ENCODE assay signal across 8 mouse cellular contexts in genomic region chr11:116021328-116022220, GRCm38 (mm10). TPM values are rescaled to one million over a fixed set of nuclear protein-coding genes. Genes with fewer than 3 reads are reported as not detected.
A peak's percentile ranks its signal among the peaks of the same experiment; 100 is the strongest.
DNase-seq lines count a peak whose midpoint lies in the region; ATAC-seq and TF ChIP-seq lines count a peak whose summit lies in the region.

No protein-coding gene starts in this region.

- 0 out of 2 replicates have a peak overlapping the region, but pooled peaks have one; percentile 39 for H3K27ac ChIP-seq in heart, embryonic 13.5 days (replicated peaks)
- H3K27ac ChIP-seq in heart, embryonic 11.5 days (ENCODE audit: low read depth, low read length): no peak overlapping the region
- H3K27ac ChIP-seq in ES-E14 (ENCODE audit: insufficient read depth, low read depth, low read length, poor library complexity, severe bottlenecking): no peak overlapping the region
- no peak overlapping the region for H3K27ac ChIP-seq in hindbrain, embryonic 11.5 days (ENCODE audit: low read depth, low read length)
- H3K27ac ChIP-seq in midbrain, embryonic 13.5 days: no peak overlapping the region; the same call in 1 of the 2 replicates

- H3K4me2 ChIP-seq in heart, embryonic 13.5 days: peak overlapping the region; percentile 78
- H3K4me2 ChIP-seq in heart, embryonic 11.5 days: no peak overlapping the region
- H3K4me2 ChIP-seq in hindbrain, embryonic 11.5 days (replicated peaks; ENCODE audit: low read depth, low read length): no peak overlapping the region
- H3K4me2 ChIP-seq in midbrain, embryonic 13.5 days (replicated peaks): peak overlapping the region; percentile 85

- H3K4me1 ChIP-seq in heart, embryonic 13.5 days: peaks cover 11% of the 10 kb centered on the region
- H3K4me1 ChIP-seq in heart, embryonic 11.5 days (ENCODE audit: control insufficient read depth, insufficient read depth, low read length): peaks cover 4% of the 10 kb centered on the region; the same call in 1 of the 2 replicates
- no peaks in the 10 kb centered on the region for H3K4me1 ChIP-seq in ES-E14 (ENCODE audit: control insufficient read depth in 2 of 2, insufficient read depth in 2 of 2, low read length in 2 of 2, poor library complexity in 1 of 2)
- H3K4me1 ChIP-seq in hindbrain, embryonic 11.5 days (replicated peaks; ENCODE audit: control insufficient read depth, insufficient read depth, low read length): no peaks in the 10 kb centered on the region
- peaks cover 17% of the 10 kb centered on the region for H3K4me1 ChIP-seq in midbrain, embryonic 13.5 days (replicated peaks)

- peak overlapping the region; percentile 98 for H3K4me3 ChIP-seq in heart, embryonic 13.5 days
- no peak overlapping the region for H3K4me3 ChIP-seq in heart, embryonic 11.5 days (ENCODE audit: low read depth, low read length)
- no peak overlapping the region for H3K4me3 ChIP-seq in ES-E14 (ENCODE audit: insufficient read depth in 1 of 2, low read depth in 1 of 2, low read length in 2 of 2, poor library complexity in 1 of 2, severe bottlenecking in 1 of 2)
- H3K4me3 ChIP-seq in hindbrain, embryonic 11.5 days (ENCODE audit: low read depth, low read length): no peak overlapping the region
- peak overlapping the region; percentile 95 for H3K4me3 ChIP-seq in midbrain, embryonic 13.5 days (replicated peaks)

- intact Hi-C loops in left cerebral cortex, postnatal 36 days (cut with DNase I): no loop called here

- H3K36me3 ChIP-seq in heart, embryonic 13.5 days: peaks cover 28% of the 10 kb centered on the region
- peaks cover 2% of the 10 kb centered on the region; the same call in 1 of the 2 replicates for H3K36me3 ChIP-seq in heart, embryonic 11.5 days (ENCODE audit: control insufficient read depth, insufficient read depth, low read length)
- peaks cover 8% of the 10 kb centered on the region for H3K36me3 ChIP-seq in ES-E14 (ENCODE audit: control insufficient read depth, insufficient read depth, low read length, poor library complexity, severe bottlenecking)
- H3K36me3 ChIP-seq in hindbrain, embryonic 11.5 days (ENCODE audit: control insufficient read depth, insufficient read depth, low read length): no peaks in the 10 kb centered on the region
- H3K36me3 ChIP-seq in midbrain, embryonic 13.5 days: peaks cover 13% of the 10 kb centered on the region; the same call in 1 of the 2 replicates

- 0 out of 2 replicates have a peak overlapping the region, but pooled peaks have one; percentile 21 for H3K9ac ChIP-seq in heart, embryonic 13.5 days
- H3K9ac ChIP-seq in heart, embryonic 11.5 days (ENCODE audit: low read depth, low read length): no peak overlapping the region
- H3K9ac ChIP-seq in ES-E14 (ENCODE audit: insufficient read depth, low read depth, low read length, poor library complexity, severe bottlenecking): no peak overlapping the region
- no peak overlapping the region for H3K9ac ChIP-seq in hindbrain, embryonic 11.5 days (ENCODE audit: low read depth, low read length)
- H3K9ac ChIP-seq in midbrain, embryonic 13.5 days (replicated peaks): no peak overlapping the region; the same call in 1 of the 2 replicates

- H3K9me3 ChIP-seq in heart, embryonic 13.5 days: no peaks in the 10 kb centered on the region
- no peaks in the 10 kb centered on the region for H3K9me3 ChIP-seq in heart, embryonic 11.5 days (replicated peaks; ENCODE audit: control insufficient read depth, low read length)
- no peaks in the 10 kb centered on the region for H3K9me3 ChIP-seq in ES-E14 (ENCODE audit: control insufficient read depth, insufficient read depth, low read depth, low read length)
- H3K9me3 ChIP-seq in hindbrain, embryonic 11.5 days (ENCODE audit: control insufficient read depth, low read length): no peaks in the 10 kb centered on the region
- H3K9me3 ChIP-seq in midbrain, embryonic 13.5 days: no peaks in the 10 kb centered on the region

- in situ Hi-C loops in ES-E14 (cut with MboI; ENCODE audit: low sequenced_read_pairs in 2 of 2, unreplicated experiment in 2 of 2): no loop called here

- ATAC-seq in heart, embryonic 13.5 days (ENCODE audit: extremely low read depth, insufficient number of reproducible peaks, low FRiP score, low TSS enrichment): no peak
- ATAC-seq in heart, embryonic 11.5 days (replicated peaks; ENCODE audit: insufficient number of reproducible peaks, low FRiP score, low TSS enrichment): no peak
- no peak for ATAC-seq in hindbrain, embryonic 11.5 days (ENCODE audit: low FRiP score)
- ATAC-seq in midbrain, embryonic 13.5 days: no peak

- WGBS in heart, embryonic 13.5 days: 72% methylated on average over 6 of the region's 6 CpGs
- WGBS in heart, embryonic 11.5 days (ENCODE audit: insufficient replicate concordance): 81% methylated on average over 6 of the region's 6 CpGs
- 88% methylated on average over 6 of the region's 6 CpGs for WGBS in hindbrain, embryonic 11.5 days
- 81% methylated on average over 6 of the region's 6 CpGs for WGBS in midbrain, embryonic 13.5 days

- no peaks in the 10 kb centered on the region for H3K27me3 ChIP-seq in heart, embryonic 13.5 days (replicated peaks)
- no peaks in the 10 kb centered on the region for H3K27me3 ChIP-seq in heart, embryonic 11.5 days (ENCODE audit: control insufficient read depth, insufficient read depth, low read length)
- no peaks in the 10 kb centered on the region for H3K27me3 ChIP-seq in hindbrain, embryonic 11.5 days (ENCODE audit: control insufficient read depth, insufficient read depth, low read length)
- H3K27me3 ChIP-seq in midbrain, embryonic 13.5 days: no peaks in the 10 kb centered on the region

- no peak for DNase-seq in ES-E14 (ENCODE audit: low read depth, low spot score)
- DNase-seq in hindbrain, embryonic 11.5 days (ENCODE audit: low spot score): peak; percentile 48
- DNase-seq in urinary bladder, postnatal 4 days (ENCODE audit: low spot score in 2 of 2): no peak
- no peak for DNase-seq in left cerebral cortex, postnatal 36 days (ENCODE audit: low spot score in 2 of 2)
- no peak for DNase-seq in kidney, postnatal 4 days

TF ChIP-seq in ES-E14, 5 proteins besides CTCF, POLR2A, EP300 and RAD21:
- TF ChIP-seq CHD2 (IDR thresholded peaks at IDR 0.05; ENCODE audit: low read depth, low read length): 0 out of 2 replicates have a peak, but pooled peaks have one; percentile 0
- TF ChIP-seq HCFC1 (IDR thresholded peaks at IDR 0.05; ENCODE audit: borderline replicate concordance, insufficient read depth, low read length): no peak

RNA-seq across cellular contexts. Expression of gene H3f3b, which starts 6.2 kb away (rescaled TPM):
- polyA plus RNA-seq in heart, embryonic 13.5 days (2015; fragmentation: Nextera tagmentation; extraction: Ambion mirVana): 647 and 691 TPM in 2 replicates
- polyA plus RNA-seq in heart, embryonic 11.5 days (2014; fragmentation: Nextera tagmentation; extraction: Ambion mirVana): 734 and 757 TPM in 2 replicates
- 504 and 729 TPM in 2 replicates for total RNA-seq in ES-E14 (2012; rRNA removed)
- polyA plus RNA-seq in hindbrain, embryonic 11.5 days (2014; fragmentation: Nextera tagmentation; extraction: Ambion mirVana): 2,172 and 2,203 TPM in 2 replicates
- polyA plus RNA-seq in midbrain, embryonic 13.5 days (2015; fragmentation: Nextera tagmentation; extraction: Ambion mirVana): 2,611 and 2,977 TPM in 2 replicates
- 100 to 1,000 TPM; 253 to 254 TPM for total RNA-seq in left cerebral cortex, postnatal 36 days (2021)

RNA-seq across cellular contexts. Expression of gene Unk, which starts 8.5 kb away (rescaled TPM):
- 22.8 and 23.9 TPM in 2 replicates for polyA plus RNA-seq in heart, embryonic 13.5 days (2015; fragmentation: Nextera tagmentation; extraction: Ambion mirVana)
- 18.7 and 20.0 TPM in 2 replicates for polyA plus RNA-seq in heart, embryonic 11.5 days (2014; fragmentation: Nextera tagmentation; extraction: Ambion mirVana)
- total RNA-seq in ES-E14 (2012; rRNA removed): 32.5 and 39.6 TPM in 2 replicates
- polyA plus RNA-seq in hindbrain, embryonic 11.5 days (2014; fragmentation: Nextera tagmentation; extraction: Ambion mirVana): 25.8 and 26.9 TPM in 2 replicates
- polyA plus RNA-seq in midbrain, embryonic 13.5 days (2015; fragmentation: Nextera tagmentation; extraction: Ambion mirVana): 41.1 and 43.7 TPM in 2 replicates
- total RNA-seq in left cerebral cortex, postnatal 36 days (2021): 10 to 100 TPM; 18.9 to 27.0 TPM

RNA-seq across cellular contexts. Expression of gene Galk1, which starts 9.1 kb away (rescaled TPM):
- 150 and 178 TPM in 2 replicates for polyA plus RNA-seq in heart, embryonic 13.5 days (2015; fragmentation: Nextera tagmentation; extraction: Ambion mirVana)
- polyA plus RNA-seq in heart, embryonic 11.5 days (2014; fragmentation: Nextera tagmentation; extraction: Ambion mirVana): 137 and 151 TPM in 2 replicates
- total RNA-seq in ES-E14 (2012; rRNA removed): 144 and 195 TPM in 2 replicates
- polyA plus RNA-seq in hindbrain, embryonic 11.5 days (2014; fragmentation: Nextera tagmentation; extraction: Ambion mirVana): 89.0 and 96.3 TPM in 2 replicates
- 49.2 and 58.9 TPM in 2 replicates for polyA plus RNA-seq in midbrain, embryonic 13.5 days (2015; fragmentation: Nextera tagmentation; extraction: Ambion mirVana)
- 10 to 100 TPM; 15.8 to 18.6 TPM for total RNA-seq in left cerebral cortex, postnatal 36 days (2021)

RNA-seq across cellular contexts. Expression of gene Itgb4, which starts 47.1 kb away (rescaled TPM):
- polyA plus RNA-seq in heart, embryonic 13.5 days (2015; fragmentation: Nextera tagmentation; extraction: Ambion mirVana): 0.99 and 1.1 TPM in 2 replicates
- polyA plus RNA-seq in heart, embryonic 11.5 days (2014; fragmentation: Nextera tagmentation; extraction: Ambion mirVana): 0.51 and 0.80 TPM in 2 replicates
- total RNA-seq in ES-E14 (2012; rRNA removed): 9.6 and 26.3 TPM in 2 replicates
- polyA plus RNA-seq in hindbrain, embryonic 11.5 days (2014; fragmentation: Nextera tagmentation; extraction: Ambion mirVana): 0.36 and 0.82 TPM in 2 replicates
- polyA plus RNA-seq in midbrain, embryonic 13.5 days (2015; fragmentation: Nextera tagmentation; extraction: Ambion mirVana): 0.15 and 0.43 TPM in 2 replicates
- 1 to 10 TPM; 5.1 to 7.3 TPM for total RNA-seq in left cerebral cortex, postnatal 36 days (2021)

RNA-seq across cellular contexts. Expression of gene Unc13d, which starts 56.2 kb away (rescaled TPM):
- polyA plus RNA-seq in heart, embryonic 13.5 days (2015; fragmentation: Nextera tagmentation; extraction: Ambion mirVana): 1.5 and 2.3 TPM in 2 replicates
- polyA plus RNA-seq in heart, embryonic 11.5 days (2014; fragmentation: Nextera tagmentation; extraction: Ambion mirVana): 2.3 and 2.6 TPM in 2 replicates
- 13.3 and 14.2 TPM in 2 replicates for total RNA-seq in ES-E14 (2012; rRNA removed)
- polyA plus RNA-seq in hindbrain, embryonic 11.5 days (2014; fragmentation: Nextera tagmentation; extraction: Ambion mirVana): 1.1 and 1.3 TPM in 2 replicates
- polyA plus RNA-seq in midbrain, embryonic 13.5 days (2015; fragmentation: Nextera tagmentation; extraction: Ambion mirVana): 1.2 TPM in 2 replicates
- 1 to 10 TPM in 1 of 2 experiments, under 1 TPM in 1; 0.93 to 1.0 TPM for total RNA-seq in left cerebral cortex, postnatal 36 days (2021)

Comparison
In these comparisons a context has a peak if more than half of its experiments do, and no peak if none do; other contexts are left out.
1. H3K4me2 ChIP-seq: peak in heart, embryonic 13.5 days (single experiment) and midbrain, embryonic 13.5 days (single experiment); none in heart, embryonic 11.5 days (single experiment) and hindbrain, embryonic 11.5 days (single experiment).
2. H3K4me3 ChIP-seq: peak in heart, embryonic 13.5 days (single experiment) and midbrain, embryonic 13.5 days (single experiment); none in heart, embryonic 11.5 days (single experiment), ES-E14 (0 of 2) and hindbrain, embryonic 11.5 days (single experiment).